Mouse (Mus musculus): ENCODE measurements around the gene Brk1. TPM values are rescaled to one million over a fixed set of nuclear protein-coding genes. Genes with fewer than 3 reads are reported as not detected.

Gene Brk1
- polyA plus RNA-seq (2017; shearing (Covaris generic)) = 100 to 1,000 TPM; 273 to 296 TPM

DNA sequence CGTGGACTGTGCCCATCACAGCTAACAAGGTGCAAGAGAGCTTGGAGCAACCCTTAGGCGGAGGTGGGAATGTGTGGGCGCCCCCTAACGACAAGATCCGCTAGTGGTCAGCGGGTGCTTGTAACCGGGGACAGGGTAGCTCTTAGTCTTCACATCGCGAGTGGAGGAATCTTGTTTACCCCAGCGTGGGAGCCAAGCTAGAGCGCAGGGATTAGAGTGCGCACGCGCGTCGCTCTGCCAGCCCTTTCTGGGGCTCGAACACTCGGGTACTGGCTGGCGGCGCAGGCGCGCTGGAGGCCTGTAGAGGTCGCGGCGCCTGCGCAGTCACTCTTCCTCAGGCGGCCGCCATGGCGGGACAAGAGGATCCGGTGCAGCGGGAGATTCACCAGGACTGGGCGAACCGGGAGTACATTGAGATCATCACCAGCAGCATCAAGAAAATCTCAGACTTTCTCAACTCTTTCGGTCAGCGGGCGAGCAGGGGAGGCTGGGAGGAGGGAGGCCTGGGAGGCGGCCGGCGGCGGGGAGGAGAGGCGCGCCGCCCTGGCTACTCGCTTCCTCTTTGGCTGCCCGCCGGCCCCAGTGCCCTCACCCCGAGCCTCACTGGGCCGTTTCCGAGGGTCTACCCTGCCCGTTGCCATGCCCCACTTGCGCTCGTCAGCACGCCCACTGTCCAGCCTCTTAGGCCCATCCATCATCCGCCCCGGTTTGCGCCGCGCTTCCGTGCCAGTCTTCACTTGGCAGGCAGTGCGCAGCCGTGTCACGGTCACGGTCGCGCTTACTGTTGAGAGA is at the start of gene Brk1:
TSS of gene Brk1 (plus strand) at position 341 of the 792 bp plus-strand sequence.
- ATAC-seq = peak; percentile 85

DNA sequence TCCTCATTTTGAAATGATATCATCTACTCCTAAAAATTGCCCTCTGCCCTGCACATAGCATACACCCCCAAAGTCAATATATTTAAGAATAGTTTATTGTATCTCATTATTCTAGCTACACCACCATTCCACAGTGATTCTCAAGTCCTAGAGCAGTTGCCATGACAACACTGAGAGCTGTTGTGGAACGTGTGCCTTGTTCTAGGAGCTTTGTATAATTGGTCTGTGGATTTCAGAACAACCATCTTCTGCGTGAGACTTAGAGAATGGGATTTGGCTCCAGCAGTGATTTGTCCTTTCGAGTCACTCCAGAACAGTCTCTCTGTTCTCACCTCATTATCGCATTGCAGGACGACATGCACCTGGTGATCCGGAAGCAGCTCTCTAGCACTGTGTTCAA is 44.8 kb upstream of the Brk1 start:
- ATAC-seq = no peak

DNA sequence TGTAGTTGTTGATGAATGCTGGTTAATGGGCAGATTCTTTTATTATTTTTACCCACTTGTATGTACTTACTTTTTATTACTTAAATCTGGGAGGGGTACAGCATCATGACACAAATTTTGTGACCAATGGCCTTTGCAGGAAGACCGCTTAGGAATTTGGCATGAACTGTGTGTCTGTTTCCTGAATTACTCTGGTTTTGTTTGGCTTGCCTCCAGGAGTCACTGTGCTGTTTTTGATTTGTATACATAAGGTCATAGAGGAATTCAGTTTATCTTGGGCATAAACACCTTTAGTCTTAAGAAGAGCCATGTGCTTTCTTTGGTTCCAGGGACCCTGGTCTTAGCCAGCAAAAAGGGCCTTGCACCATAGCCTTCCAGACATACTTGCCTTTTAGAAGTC is 40.0 kb upstream of the Brk1 start:
- no peak for ATAC-seq

DNA sequence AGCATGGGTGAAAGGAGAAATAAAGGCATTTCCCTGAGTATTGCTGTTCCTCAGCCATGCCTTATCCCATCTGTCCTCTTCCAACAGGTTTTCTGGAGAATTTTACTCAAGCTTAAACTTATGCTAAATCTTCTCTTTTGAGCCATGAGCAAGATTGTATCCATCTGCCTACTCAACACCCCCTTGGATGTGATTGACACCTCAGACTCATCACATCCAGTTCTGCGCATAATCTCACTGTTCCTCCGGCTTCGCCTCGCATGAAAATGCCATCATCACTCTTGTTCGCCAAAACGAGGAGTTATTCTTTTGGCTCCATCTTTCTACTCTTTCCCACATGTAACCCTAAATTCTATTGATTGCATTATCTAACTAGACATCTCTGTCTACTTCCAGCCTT is 28.5 kb upstream of the Brk1 start:
- no peak for ATAC-seq

DNA sequence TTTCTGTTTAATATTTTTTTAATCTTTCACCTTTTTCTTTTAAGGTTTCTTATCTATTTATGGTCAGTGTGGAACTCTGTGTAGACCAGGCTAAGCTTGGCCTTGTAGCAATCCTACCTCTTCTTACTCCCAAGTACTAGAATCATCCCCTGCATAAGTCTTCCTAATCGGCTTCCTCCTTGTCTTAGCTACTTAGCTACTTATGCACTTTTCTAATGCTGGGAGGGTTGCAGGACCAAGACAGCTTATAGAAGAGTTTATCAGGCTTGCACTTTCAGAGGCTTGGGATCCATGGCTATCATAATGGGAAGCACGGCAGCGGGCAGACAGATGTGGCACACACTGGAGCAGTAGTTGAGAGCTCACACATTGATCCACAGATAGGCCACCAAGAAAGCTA is 25.3 kb upstream of the Brk1 start:
- no peak for ATAC-seq

DNA sequence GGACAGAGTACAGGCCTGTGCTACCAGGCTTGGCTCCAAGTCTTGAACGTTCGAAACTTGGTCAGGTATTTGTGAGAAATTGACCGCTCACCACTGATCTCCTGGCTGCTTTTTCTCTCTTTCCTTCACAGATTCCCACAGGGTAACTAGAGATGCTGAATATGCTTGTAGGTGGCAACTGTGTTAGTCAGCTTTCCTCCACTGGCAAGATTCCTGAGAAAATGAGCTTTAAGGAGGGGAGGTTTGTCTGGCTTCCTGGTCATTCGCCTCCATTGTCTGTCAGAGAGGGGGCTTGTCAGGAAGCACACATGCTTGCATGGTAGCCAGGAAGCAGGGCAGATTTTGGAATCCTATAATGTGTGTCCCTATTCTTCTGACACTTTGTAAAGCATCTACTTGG is 21.5 kb upstream of the Brk1 start:
- no peak for ATAC-seq

DNA sequence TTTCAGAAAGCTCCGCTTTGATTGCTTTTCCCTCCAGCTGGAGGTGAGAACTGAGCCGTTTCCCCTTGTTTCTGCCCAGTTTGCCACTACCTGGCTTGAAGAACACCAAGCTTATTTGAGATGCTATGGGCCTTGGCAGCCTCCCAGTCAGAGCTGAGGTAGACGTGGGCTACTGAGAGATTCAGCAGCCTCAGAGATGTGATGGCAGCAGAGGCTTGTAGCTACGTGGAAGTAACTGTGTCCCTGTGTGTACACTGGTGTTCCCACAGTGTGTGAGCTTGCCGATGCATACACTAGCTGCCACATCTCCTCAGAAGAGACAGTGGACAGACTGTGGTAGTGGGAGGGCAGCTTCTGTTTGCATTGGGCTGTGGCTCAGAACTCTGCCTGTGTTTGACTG is 19.5 kb upstream of the Brk1 start:
- no peak for ATAC-seq

DNA sequence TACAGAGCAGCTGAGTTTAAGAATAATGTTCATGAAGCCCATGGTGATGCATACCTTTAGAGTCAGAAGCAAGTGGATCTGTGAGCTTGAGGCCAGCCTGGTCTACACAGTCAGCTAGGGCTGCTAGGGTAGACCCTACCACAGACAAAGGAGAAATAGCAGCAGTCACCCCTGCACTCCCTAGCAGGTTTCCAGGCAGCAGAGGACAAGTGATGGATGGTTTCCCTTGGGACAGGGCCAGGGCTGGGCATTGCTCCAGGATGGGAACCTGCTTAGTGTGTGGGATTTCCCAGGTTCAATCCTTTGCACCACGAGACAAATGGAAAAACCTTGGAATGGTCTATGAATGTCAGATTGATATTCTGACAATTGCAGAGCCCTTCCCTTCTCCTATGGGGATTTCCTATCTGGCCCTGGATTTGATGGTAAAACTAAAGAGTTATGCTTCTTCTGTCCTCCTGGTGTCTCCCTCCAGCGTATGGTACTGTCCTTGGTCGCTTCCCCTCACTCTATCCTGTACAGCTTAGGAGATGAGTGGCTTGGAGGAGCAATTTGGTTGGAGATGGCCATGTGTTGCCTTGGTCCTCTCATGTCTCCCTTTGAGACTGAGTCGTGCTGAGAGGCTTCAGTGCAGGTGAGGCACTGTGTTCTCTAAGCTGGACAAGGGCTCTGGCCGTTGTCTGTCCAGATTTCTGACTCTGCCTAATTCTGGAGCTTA is 17.9 kb upstream of the Brk1 start:
- ATAC-seq = no peak

DNA sequence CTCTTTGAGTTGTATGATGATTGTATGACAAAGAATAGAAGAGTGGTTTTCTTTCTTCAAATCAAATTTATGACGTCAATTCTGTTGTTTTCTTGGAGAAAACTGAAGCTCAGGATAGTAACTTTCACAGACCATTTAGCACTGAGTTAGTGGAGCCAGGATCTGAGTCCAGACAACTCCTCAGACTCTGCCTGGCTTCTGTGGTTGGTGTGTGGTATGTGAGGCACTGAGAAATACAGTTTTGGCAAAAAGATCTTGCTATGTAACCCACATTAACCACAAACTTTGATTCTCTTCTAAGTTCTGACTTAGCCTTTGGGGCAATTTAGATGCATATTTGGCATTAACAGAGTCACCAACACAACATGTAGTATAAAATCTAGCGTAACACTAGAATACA is 11.9 kb upstream of the Brk1 start:
- ATAC-seq = no peak

DNA sequence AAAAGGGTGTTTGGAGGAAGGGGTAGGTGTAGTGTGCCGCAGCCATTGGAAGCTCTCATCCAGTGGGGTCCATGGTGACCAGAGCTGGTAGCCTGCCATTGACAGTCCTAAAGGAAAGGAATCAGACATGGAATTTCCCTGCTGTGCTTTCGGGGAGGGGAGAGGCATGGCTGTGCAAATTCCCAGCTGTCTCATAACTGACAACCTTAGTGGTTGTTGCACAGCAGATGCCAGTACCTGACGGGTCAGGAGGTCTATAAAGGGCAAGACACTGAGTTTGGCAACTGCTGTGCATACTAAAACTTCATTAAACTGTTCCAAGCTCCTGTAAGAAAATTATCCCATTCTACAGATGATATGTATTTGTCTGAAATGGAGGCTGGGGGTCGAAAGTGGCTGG is 6.6 kb upstream of the Brk1 start:
- no peak for ATAC-seq

DNA sequence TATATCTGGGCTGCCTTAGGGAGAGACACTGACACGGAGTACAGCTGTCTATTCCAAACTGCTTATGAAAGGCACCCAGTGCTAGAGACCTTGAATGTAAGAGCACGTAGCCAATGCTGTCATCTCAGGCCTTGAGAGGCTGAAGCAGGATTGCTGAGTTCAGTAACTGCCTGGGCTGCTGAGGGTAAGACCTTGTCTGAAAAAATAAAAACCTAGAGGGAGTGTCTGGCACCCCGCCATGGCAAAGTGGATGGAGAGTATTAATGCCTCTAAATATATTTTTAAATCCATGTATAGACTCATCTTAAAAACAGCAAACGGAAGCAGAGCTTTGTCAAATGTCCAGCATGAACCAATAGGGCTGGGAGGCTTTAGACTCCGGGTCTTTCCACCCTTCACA is 4.7 kb upstream of the Brk1 start:
- ATAC-seq = no peak

DNA sequence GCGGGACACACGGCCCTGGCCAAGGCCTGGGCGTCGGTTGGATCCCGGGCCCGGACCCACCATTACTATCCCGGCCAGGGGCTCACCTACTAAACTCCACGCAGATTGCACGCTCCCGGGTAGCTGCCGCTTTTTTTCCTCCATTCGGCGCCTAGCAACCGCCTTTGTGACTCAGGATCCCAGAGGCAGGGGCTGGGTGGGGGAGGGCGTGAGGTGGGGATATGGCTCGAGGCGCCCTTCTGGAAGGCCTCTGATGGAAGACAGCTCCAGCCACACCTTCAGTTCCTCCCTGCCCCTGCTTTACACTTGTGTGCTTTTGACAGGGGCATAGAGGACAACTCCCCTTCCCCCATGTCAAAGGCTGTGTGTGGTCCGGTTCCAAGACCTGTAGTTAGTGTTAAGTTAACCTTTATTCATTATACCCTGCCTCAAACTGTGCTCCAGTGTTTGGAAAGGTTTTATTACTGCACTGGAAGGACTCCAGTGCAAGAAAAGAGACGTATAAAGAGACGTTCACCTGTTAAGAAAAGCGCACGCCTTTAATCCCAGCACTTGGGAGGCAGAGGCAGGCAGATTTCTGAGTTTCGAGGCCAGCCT is 3.9 kb upstream of the Brk1 start, which contains the start of gene Fancd2os:
TSS of gene Fancd2os (minus strand) at position 173 of the 597 bp plus-strand sequence.
- no peak for ATAC-seq

DNA sequence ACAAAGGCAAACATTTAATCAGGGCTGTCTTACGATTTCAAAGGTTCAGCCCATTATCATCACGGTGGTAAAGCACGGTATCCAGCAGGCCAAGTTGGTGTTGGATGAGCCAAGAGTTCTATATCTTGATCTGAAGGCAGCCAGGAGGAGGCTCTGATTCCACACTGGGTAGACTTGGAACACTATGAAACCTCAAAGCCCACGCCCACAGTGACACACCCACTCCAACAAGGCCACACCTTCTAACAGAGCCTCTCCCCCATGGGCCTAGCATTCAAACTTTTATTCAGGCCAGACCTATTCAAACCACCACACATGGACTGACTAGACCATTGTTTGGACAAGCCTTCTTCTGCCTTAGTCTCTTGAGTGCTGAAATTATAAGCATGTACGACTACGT is 1.8 kb upstream of the Brk1 start:
- no peak for ATAC-seq

DNA sequence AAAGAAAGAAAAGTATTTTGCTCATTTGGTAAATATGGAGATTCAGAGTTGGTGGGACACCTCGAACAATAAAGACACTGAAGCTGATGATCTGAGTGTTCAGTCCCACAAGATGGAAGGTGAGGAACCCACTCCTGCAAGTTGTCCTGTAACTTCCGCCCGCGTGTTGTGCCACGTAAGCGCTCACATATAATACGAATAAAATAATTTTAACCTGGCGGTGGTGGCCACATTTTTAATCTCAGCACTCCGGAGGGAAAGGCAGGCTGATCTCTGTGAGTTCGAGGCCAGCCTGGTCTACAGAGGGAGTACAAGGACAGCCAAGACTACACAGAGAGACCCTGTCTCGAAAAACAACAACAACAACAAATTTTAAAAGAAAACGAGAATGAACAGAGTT is 579 bp upstream of the Brk1 start:
- no peak for ATAC-seq

DNA sequence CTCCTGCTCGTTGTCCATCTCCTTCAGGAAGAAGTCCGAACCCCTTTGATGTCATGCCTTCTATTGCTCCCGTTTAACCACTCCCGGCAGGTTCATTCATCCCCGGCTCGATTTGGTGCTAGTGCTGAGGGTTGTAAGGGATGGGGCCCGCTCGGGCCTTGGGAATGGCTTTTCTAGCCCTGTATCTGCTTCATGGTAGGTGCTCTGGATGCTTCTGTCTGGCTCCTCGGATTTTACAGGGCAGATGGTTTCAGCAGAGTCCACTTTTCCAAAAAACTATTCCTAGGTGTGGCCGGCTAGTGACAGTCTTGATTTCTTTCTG is 613 bp downstream of the Brk1 start:
- ATAC-seq = peak; percentile 16

DNA sequence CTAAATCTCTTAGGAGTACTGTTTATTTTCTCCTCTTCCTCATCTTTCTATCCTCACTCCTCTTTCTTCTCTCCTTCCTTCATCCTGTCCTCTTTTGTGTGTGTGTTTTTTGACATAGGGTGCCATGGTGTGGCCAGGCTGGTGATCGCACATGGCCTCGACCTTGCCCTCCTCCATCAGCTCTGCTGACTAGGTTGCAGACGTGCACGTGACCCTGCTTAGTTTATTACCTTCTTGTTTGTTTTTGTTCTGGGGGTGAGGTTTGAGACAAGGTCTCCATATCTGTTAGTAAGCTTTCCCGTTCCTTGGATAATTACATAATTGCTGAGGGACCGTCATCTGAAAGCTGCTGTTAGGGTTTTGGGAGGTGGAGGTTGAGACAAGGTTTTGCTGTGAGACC is 4.3 kb downstream of the Brk1 start:
- no peak for ATAC-seq

DNA sequence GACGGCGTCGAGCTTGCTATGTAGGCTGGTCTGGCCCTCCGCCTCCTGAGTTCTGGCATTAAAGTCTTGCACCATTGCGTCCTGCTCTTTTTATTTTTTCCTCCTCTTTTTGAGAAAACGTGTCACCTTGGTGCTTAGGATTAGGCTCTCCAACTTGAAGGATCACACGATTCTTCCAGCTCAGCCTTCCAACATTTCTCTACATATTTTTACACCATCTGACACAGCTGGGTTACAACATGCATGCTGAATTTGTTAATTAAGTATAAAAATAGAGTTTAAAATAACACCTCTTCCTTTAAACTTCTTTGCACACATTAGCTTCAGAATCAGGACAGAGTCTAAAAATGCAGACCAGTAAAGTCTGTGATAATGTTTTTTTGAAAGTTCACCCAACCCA is 4.7 kb downstream of the Brk1 start:
- no peak for ATAC-seq

DNA sequence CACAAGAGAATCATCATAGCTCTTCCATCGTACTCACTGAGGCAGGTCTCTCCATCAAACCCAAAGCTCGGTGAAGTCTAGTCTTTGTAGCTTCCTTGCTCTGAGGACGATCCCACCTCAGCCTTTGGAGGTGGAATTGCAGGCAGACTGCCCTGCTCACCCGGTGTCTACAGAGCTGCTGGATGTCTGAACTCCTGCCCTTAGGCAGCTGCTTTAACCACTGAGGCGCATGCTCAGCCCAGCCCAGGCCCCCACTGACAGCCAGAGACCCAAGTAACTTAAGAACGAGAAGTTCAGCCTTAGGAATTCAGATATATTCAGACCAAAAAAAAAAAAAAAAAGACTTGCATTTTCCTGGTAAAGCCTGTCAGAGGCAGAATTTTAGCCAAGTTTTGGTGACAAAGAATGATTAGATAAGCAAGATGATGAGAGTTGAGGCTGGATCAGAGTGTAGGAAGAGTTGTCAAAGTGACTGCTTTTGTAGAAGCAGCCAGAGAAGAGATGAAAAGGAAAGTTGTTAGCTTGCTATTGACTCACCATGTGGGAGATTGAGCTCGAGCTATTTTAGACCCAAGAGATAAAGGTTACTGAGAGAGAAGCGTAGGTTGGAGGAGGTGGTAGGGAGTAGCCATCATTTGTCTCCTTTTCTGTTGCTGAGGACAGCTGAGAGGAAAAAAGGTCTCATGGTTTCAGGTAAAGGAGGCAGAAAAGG is 7.8 kb downstream of the Brk1 start:
- ATAC-seq = peak; percentile 49

DNA sequence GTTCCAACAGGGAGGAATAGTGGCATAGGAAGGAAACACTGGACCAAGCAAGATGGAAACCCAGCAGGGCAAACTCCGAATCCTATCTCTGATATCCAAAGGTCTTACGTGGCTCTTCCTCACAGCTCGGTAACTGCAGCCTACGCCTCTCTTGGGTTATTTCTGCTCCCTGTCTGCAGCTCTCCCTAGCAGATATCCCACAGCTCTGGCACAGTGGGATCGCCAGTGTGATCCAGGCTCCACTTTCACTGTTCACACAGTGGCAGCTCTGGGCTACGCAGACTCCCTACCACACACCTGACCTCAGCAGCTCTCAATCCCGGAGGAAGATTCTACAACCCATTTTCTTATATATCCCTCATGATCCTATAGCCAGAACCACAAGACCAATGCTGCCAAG is 9.6 kb downstream of the Brk1 start:
- ATAC-seq = no peak

DNA sequence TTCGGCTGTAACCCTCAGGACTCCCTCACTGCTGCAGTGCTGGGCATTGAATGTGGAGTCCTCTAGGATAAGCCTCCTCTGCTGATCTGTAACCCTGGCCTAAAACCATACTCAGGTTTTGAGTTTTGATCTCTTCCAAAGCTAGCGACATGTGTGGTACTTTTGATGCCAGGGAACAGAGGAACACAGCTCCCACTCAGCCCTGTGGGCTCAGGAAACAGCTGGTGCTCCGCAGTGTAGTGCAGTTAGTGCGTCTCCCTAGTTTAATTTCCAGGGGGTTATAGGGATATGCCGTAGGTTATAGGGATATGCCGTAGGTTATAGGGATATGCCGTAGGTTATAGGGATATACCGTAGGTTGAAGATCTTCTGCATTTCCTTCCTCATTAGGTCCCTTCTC is 10.4 kb downstream of the Brk1 start:
- ATAC-seq = no peak

DNA sequence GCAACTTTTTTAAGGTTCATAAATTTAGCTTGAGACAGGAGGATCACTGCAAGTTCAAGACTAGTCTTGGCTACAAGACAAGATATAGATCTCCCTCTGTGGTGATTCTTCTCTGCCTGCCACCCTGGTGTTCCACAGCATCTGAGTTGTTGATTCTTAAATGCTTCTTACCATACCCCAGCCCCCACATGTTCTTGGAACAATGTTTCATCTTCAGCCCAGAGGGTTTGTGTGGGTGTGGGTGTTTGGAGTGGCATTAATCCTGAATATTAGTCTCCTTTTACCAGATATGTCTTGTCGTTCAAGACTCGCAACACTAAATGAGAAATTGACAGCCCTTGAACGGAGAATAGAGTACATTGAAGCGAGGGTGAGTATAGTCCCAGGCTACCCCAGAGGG is 10.9 kb downstream of the Brk1 start:
- no peak for ATAC-seq

DNA sequence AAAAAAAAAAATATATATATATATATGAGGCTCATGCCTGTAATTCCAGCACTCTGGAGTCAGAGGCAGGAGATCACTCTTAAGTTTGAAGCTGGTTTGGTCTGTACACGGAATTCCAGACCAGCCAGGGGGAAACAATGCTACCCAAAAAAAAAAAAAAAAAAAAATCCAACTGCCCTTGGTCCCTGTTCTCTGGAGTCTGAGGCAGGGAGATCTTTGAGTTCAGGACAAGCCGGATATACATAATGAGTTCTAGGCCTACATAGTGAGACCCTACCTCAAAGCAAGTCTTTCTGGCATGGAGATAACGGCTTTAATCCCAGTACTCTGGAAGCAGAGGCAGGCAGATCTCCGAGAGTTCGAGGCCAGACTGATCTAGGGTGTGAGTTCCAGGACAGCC is 18.8 kb downstream of the Brk1 start:
- ATAC-seq = peak; percentile 13
